Mouse (Mus musculus) limb, embryonic 11.5 days (tissue): ENCODE results near the gene Maf. TPM values are rescaled to one million over a fixed set of nuclear protein-coding genes. Genes with fewer than 3 reads are reported as not detected.

Experiments
- ATAC-seq: fragments of 200-750 bp; cut with Nextera tagmentation; 2 replicates; pipeline ENCODE4 v1.8.0; 2017; ENCODE audit warnings: low read depth; ENCODE audit not compliant: insufficient number of reproducible peaks, low FRiP score, low TSS enrichment
- DNase-seq: peaks from one replicate; pipeline ENCODE4 v3.0.0-alpha.2; 2015; ENCODE audit warnings: low spot score
- H3K27ac ChIP-seq: fragments of 300-500 bp; sonication (generic); replicated peaks from 2 replicates; pipeline ENCODE4 v1.5.1; 2014; ENCODE audit warnings: low read depth, mild to moderate bottlenecking, low read length
- H3K27me3 ChIP-seq: fragments of 300-500 bp; sonication (generic); 2 replicates; pipeline ENCODE4 v1.6.1; 2014; ENCODE audit warnings: mild to moderate bottlenecking, low read length, mixed read lengths; ENCODE audit not compliant: control insufficient read depth, insufficient read depth
- H3K36me3 ChIP-seq: fragments of 300-500 bp; sonication (generic); 2 replicates; pipeline ENCODE4 v1.6.1; 2014; ENCODE audit warnings: mild to moderate bottlenecking, low read length, moderate library complexity, mixed read lengths; ENCODE audit not compliant: control insufficient read depth, insufficient read depth
- H3K4me1 ChIP-seq: fragments of 300-500 bp; sonication (generic); 2 replicates; pipeline ENCODE4 v1.6.1; 2014; ENCODE audit warnings: low read length, mixed read lengths; ENCODE audit not compliant: control insufficient read depth, insufficient read depth
- H3K4me2 ChIP-seq: fragments of 300-500 bp; sonication (generic); 2 replicates; pipeline ENCODE4 v1.6.1; 2014; ENCODE audit warnings: low read depth, mild to moderate bottlenecking, moderate library complexity; ENCODE audit not compliant: severe bottlenecking
- H3K4me3 ChIP-seq: fragments of 300-500 bp; sonication (generic); 2 replicates; pipeline ENCODE4 v1.5.1; 2014; ENCODE audit warnings: low read depth, low read length
- H3K9ac ChIP-seq: fragments of 300-500 bp; sonication (generic); 2 replicates; pipeline ENCODE4 v1.6.1; 2014; ENCODE audit warnings: mild to moderate bottlenecking, low read length
- H3K9me3 ChIP-seq: fragments of 300-500 bp; sonication (generic); 2 replicates; pipeline ENCODE4 v1.6.1; 2016; ENCODE audit warnings: low read length; ENCODE audit not compliant: control insufficient read depth
- WGBS: fragments of 180-500 bp; shearing (Covaris S2); extraction: QIAGEN DNeasy Blood & Tissue Kit; methylation state at CpG from one replicate; pipeline ENCODE4 v1.1.7; 2014; 5-methylcytosine and 5-hydroxymethylcytosine counted together
- polyA plus RNA-seq: library from polyadenylated mRNA; unstranded; fragments of >200 nt; fragmentation: Nextera tagmentation; extraction: Ambion mirVana; gene quantifications from 2 replicates; pipeline ENCODE4 v1.2.1, GENCODE M21; 2014

The Maf gene
- polyA plus RNA-seq, 1 experiment from 2014 or later: 2.0 TPM

GRCm38 (mm10) chr8:115701001-115701400 is 6.6 kb downstream of the Maf start:
- WGBS: 81% methylated on average over 5 of the region's 5 CpGs
- H3K4me2 ChIP-seq: no peak overlapping the region
- no peaks in the 10 kb centered on the region for H3K36me3 ChIP-seq
- H3K9me3 ChIP-seq: no peaks in the 10 kb centered on the region
- no peak overlapping the region for H3K9ac ChIP-seq
- H3K27ac ChIP-seq: no peak overlapping the region
- no peaks in the 10 kb centered on the region for H3K4me1 ChIP-seq
- DNase-seq: no peak
- ATAC-seq: no peak
- 0 out of 2 replicates have a peak, but pooled peaks cover 2% of the 10 kb centered on the region for H3K27me3 ChIP-seq
- H3K4me3 ChIP-seq: no peak overlapping the region

GRCm38 (mm10) chr8:115699151-115699550 is 8.4 kb downstream of the Maf start:
- H3K9ac ChIP-seq: no peak overlapping the region
- H3K27me3 ChIP-seq: no peaks in the 10 kb centered on the region
- WGBS: 65% methylated on average over 5 of the region's 5 CpGs
- no peaks in the 10 kb centered on the region for H3K36me3 ChIP-seq
- no peak for DNase-seq
- H3K9me3 ChIP-seq: no peaks in the 10 kb centered on the region
- H3K4me1 ChIP-seq: no peaks in the 10 kb centered on the region
- H3K27ac ChIP-seq: no peak overlapping the region
- H3K4me3 ChIP-seq: no peak overlapping the region
- ATAC-seq: no peak
- no peak overlapping the region for H3K4me2 ChIP-seq

GRCm38 (mm10) chr8:115697410-115697809 is 10.2 kb downstream of the Maf start:
- Histone ChIP-seq H3K9ac (no peak overlapping the region), H3K27me3 (no peaks in the 10 kb centered on the region), H3K4me2 (no peak overlapping the region), H3K27ac (no peak overlapping the region), H3K4me3 (no peak overlapping the region), H3K9me3 (no peaks in the 10 kb centered on the region), H3K4me1 (no peaks in the 10 kb centered on the region), H3K36me3 (no peaks in the 10 kb centered on the region)
- ATAC-seq (no peak), DNase-seq (no peak)
- 71% methylated on average over 3 of the region's 3 CpGs for WGBS

GRCm38 (mm10) chr8:115696661-115697060 is 10.9 kb downstream of the Maf start:
- Histone ChIP-seq H3K27me3 (no peaks in the 10 kb centered on the region), H3K4me2 (no peak overlapping the region), H3K27ac (no peak overlapping the region), H3K4me1 (no peaks in the 10 kb centered on the region), H3K4me3 (no peak overlapping the region), H3K36me3 (no peaks in the 10 kb centered on the region), H3K9me3 (no peaks in the 10 kb centered on the region), H3K9ac (no peak overlapping the region)
- no peak for DNase-seq
- WGBS: 69% methylated on average over 4 of the region's 4 CpGs
- no peak for ATAC-seq

GRCm38 (mm10) chr8:115687349-115687748 is 20.2 kb downstream of the Maf start:
- Histone ChIP-seq H3K9me3 (no peaks in the 10 kb centered on the region), H3K4me3 (no peak overlapping the region), H3K36me3 (no peaks in the 10 kb centered on the region), H3K4me1 (no peaks in the 10 kb centered on the region), H3K9ac (no peak overlapping the region), H3K27me3 (no peaks in the 10 kb centered on the region), H3K4me2 (no peak overlapping the region), H3K27ac (no peak overlapping the region)
- WGBS: 79% methylated on average over 9 of the region's 9 CpGs
- DNase-seq (no peak), ATAC-seq (no peak)

GRCm38 (mm10) chr8:115683309-115683708 is 24.3 kb downstream of the Maf start:
- Histone ChIP-seq H3K4me1 (no peaks in the 10 kb centered on the region), H3K9ac (no peak overlapping the region), H3K4me2 (no peak overlapping the region), H3K27me3 (no peaks in the 10 kb centered on the region), H3K36me3 (no peaks in the 10 kb centered on the region), H3K27ac (no peak overlapping the region), H3K4me3 (no peak overlapping the region), H3K9me3 (no peaks in the 10 kb centered on the region)
- 77% methylated on average over 7 of the region's 7 CpGs for WGBS
- ATAC-seq (no peak), DNase-seq (no peak)

- Histone ChIP-seq H3K27me3 (no peaks in the 10 kb centered on the region), H3K4me1 (no peaks in the 10 kb centered on the region), H3K36me3 (no peaks in the 10 kb centered on the region), H3K4me2 (no peak overlapping the region), H3K27ac (no peak overlapping the region), H3K9me3 (no peaks in the 10 kb centered on the region), H3K9ac (no peak overlapping the region), H3K4me3 (no peak overlapping the region)
- DNase-seq (no peak), ATAC-seq (no peak)
- 72% methylated on average over 7 of the region's 7 CpGs for WGBS
Observed at GRCm38 (mm10) chr8:115679539-115679938, 28.1 kb downstream of the Maf start.

GRCm38 (mm10) chr8:115664866-115665265 is 42.7 kb downstream of the Maf start:
- WGBS: 92% methylated on average over 2 of the region's 2 CpGs

GRCm38 (mm10) chr8:115650110-115650521 is 57.5 kb downstream of the Maf start:
- ATAC-seq (no peak), DNase-seq (no peak)
- Histone ChIP-seq H3K4me1 (no peaks in the 10 kb centered on the region), H3K27ac (no peak overlapping the region), H3K36me3 (no peaks in the 10 kb centered on the region), H3K9ac (no peak overlapping the region), H3K4me3 (no peak overlapping the region), H3K27me3 (no peaks in the 10 kb centered on the region), H3K9me3 (no peaks in the 10 kb centered on the region; the same call in 1 of the 2 replicates), H3K4me2 (no peak overlapping the region)
- 87% methylated on average over 3 of the region's 3 CpGs for WGBS

More at GRCm38 (mm10) chr8:115664866-115665265, 42.7 kb downstream of the Maf start:
- no peak for DNase-seq
- Histone ChIP-seq H3K27me3 (no peaks in the 10 kb centered on the region), H3K4me2 (no peak overlapping the region), H3K4me1 (0 out of 2 replicates have a peak, but pooled peaks cover 4% of the 10 kb centered on the region), H3K36me3 (no peaks in the 10 kb centered on the region), H3K27ac (no peak overlapping the region), H3K4me3 (no peak overlapping the region), H3K9ac (no peak overlapping the region), H3K9me3 (no peaks in the 10 kb centered on the region)
- no peak for ATAC-seq
